Mouse (Mus musculus): Measurements from ENCODE around the gene Stard13. TPM values are rescaled to one million over a fixed set of nuclear protein-coding genes. Genes with fewer than 3 reads are reported as not detected.

The Stard13 gene
- total and polyA plus RNA-seq, 2 experiments = 7.8 to 21.3 TPM

- Histone ChIP-seq H3K9ac (ENCODE audit: low read depth, low read length) (no peak overlapping the region), H3K4me1 (ENCODE audit: control insufficient read depth, insufficient read depth, low read length) (peaks cover 14% of the 10 kb centered on the region), H3K27ac (replicated peaks; ENCODE audit: insufficient read depth, low read depth, low read length) (no peak overlapping the region), H3K27me3 (ENCODE audit: control insufficient read depth, insufficient read depth, low read length) (no peaks in the 10 kb centered on the region), H3K36me3 (ENCODE audit: control insufficient read depth, insufficient read depth, low read length) (no peaks in the 10 kb centered on the region), H3K79me2 (ENCODE audit: control insufficient read depth, insufficient read depth, low read length) (peaks cover 3% of the 10 kb centered on the region; the same call in 1 of the 2 replicates), H3K4me3 (ENCODE audit: insufficient read depth, low read depth, low read length) (no peak overlapping the region)
- TF ChIP-seq POLR2A (IDR thresholded peaks at IDR 0.05; ENCODE audit: extremely low read depth, insufficient read depth, low read length) = no peak
- no peak for TF ChIP-seq CTCF (IDR thresholded peaks at IDR 0.05; ENCODE audit: low read depth, low read length)
- no peak for DNase-seq (ENCODE audit: extremely low read depth, low read depth, low spot score)
- WGBS = 92% methylated on average over 2 of the region's 2 CpGs
Measured at GRCm38 (mm10) chr5:151192266-151192665, 41.4 kb downstream of the Stard13 start.

DNA sequence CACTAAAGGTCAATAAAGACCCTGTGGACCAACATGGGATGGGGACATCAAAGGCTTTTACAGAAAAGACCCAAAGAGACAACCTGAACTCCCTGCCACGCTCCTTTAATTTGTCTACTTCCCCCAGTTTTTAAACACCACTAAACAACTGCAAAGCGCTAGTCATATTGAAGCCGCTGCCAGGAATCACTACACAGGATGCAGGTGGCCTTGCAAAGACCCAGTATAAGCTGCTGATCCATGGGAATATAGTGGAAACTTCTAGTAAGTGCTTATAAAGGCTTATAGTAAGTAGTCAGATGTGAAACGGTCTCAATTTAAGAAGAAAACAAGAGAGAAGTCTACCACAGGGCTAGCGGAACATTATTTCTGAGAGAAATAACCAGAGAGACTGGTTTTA is 42.9 kb downstream of the Stard13 start:
- Histone ChIP-seq H3K4me1 (ENCODE audit: control insufficient read depth, insufficient read depth, low read length) (peaks cover 22% of the 10 kb centered on the region), H3K79me2 (ENCODE audit: control insufficient read depth, insufficient read depth, low read length) (peaks cover 10% of the 10 kb centered on the region; the same call in 1 of the 2 replicates), H3K4me3 (ENCODE audit: insufficient read depth, low read depth, low read length) (no peak overlapping the region), H3K27ac (replicated peaks; ENCODE audit: insufficient read depth, low read depth, low read length) (no peak overlapping the region), H3K27me3 (ENCODE audit: control insufficient read depth, insufficient read depth, low read length) (no peaks in the 10 kb centered on the region), H3K9ac (ENCODE audit: low read depth, low read length) (no peak overlapping the region), H3K36me3 (ENCODE audit: control insufficient read depth, insufficient read depth, low read length) (no peaks in the 10 kb centered on the region)
- no peak for DNase-seq (ENCODE audit: extremely low read depth, low read depth, low spot score)
- TF ChIP-seq POLR2A (IDR thresholded peaks at IDR 0.05; ENCODE audit: extremely low read depth, insufficient read depth, low read length) = no peak
- TF ChIP-seq CTCF (IDR thresholded peaks at IDR 0.05; ENCODE audit: low read depth, low read length) = no peak
- 83% methylated on average over 5 of the region's 5 CpGs for WGBS

- 1% methylated on average over 27 of the region's 27 CpGs for WGBS
- no peaks in the 10 kb centered on the region for H3K36me3 ChIP-seq (ENCODE audit: control insufficient read depth, insufficient read depth, low read length)
- H3K4me1 ChIP-seq (ENCODE audit: control insufficient read depth, insufficient read depth, low read length) = peaks cover 23% of the 10 kb centered on the region
- peaks cover 16% of the 10 kb centered on the region for H3K79me2 ChIP-seq (ENCODE audit: control insufficient read depth, insufficient read depth, low read length)
- DNase-seq (ENCODE audit: extremely low read depth, low read depth, low spot score) = peak; percentile 88
- H3K27me3 ChIP-seq (ENCODE audit: control insufficient read depth, insufficient read depth, low read length) = no peaks in the 10 kb centered on the region
- peak overlapping the region; percentile 70 for H3K4me3 ChIP-seq (ENCODE audit: insufficient read depth, low read depth, low read length)
- peak; percentile 28; the same call in 1 of the 2 replicates for TF ChIP-seq POLR2A (IDR thresholded peaks at IDR 0.05; ENCODE audit: extremely low read depth, insufficient read depth, low read length)
- no peak for TF ChIP-seq CTCF (IDR thresholded peaks at IDR 0.05; ENCODE audit: low read depth, low read length)
- peak overlapping the region; percentile 87 for H3K27ac ChIP-seq (replicated peaks; ENCODE audit: insufficient read depth, low read depth, low read length)
- H3K9ac ChIP-seq (ENCODE audit: low read depth, low read length) = peak overlapping the region; percentile 82
Measured at GRCm38 (mm10) chr5:151189789-151190378, 43.8 kb downstream of the Stard13 start.

- DNase-seq (ENCODE audit: extremely low read depth, low read depth, low spot score) = peak; percentile 85
- WGBS = 4% methylated on average over 3 of the region's 3 CpGs
- no peak for TF ChIP-seq POLR2A (IDR thresholded peaks at IDR 0.05; ENCODE audit: extremely low read depth, insufficient read depth, low read length)
- TF ChIP-seq CTCF (IDR thresholded peaks at IDR 0.05; ENCODE audit: low read depth, low read length) = no peak
- H3K9ac ChIP-seq (ENCODE audit: low read depth, low read length) = peak overlapping the region; percentile 82
- H3K27ac ChIP-seq (replicated peaks; ENCODE audit: insufficient read depth, low read depth, low read length) = peak overlapping the region; percentile 87
- peaks cover 23% of the 10 kb centered on the region for H3K4me1 ChIP-seq (ENCODE audit: control insufficient read depth, insufficient read depth, low read length)
- no peaks in the 10 kb centered on the region for H3K36me3 ChIP-seq (ENCODE audit: control insufficient read depth, insufficient read depth, low read length)
- peak overlapping the region; percentile 70 for H3K4me3 ChIP-seq (ENCODE audit: insufficient read depth, low read depth, low read length)
- peaks cover 18% of the 10 kb centered on the region for H3K79me2 ChIP-seq (ENCODE audit: control insufficient read depth, insufficient read depth, low read length)
- H3K27me3 ChIP-seq (ENCODE audit: control insufficient read depth, insufficient read depth, low read length) = no peaks in the 10 kb centered on the region
Measured at GRCm38 (mm10) chr5:151189321-151189720, 44.3 kb downstream of the Stard13 start.

DNA sequence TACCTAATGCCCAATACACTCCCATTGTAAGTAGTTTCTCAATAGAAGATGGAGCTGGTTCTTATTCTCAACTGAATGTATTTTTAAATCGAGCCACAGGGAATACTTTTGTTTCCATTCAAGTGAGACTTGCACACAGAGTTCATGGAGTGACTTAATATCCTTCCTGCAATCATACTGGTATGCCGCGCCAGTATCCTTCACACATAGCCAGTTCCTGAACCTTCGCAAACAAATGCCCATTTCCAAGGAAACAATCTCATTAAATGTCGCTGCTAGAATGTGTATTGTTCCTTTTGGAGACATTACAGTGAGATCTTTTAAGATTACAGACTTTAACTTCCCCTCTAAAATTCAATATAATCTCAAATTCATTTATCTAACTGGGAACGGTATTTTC is 45.0 kb downstream of the Stard13 start:
- H3K4me1 ChIP-seq (ENCODE audit: control insufficient read depth, insufficient read depth, low read length) = peaks cover 26% of the 10 kb centered on the region
- 14% methylated on average over 6 of the region's 6 CpGs for WGBS
- H3K9ac ChIP-seq (ENCODE audit: low read depth, low read length) = peak overlapping the region; percentile 38; the same call in 1 of the 2 replicates
- H3K4me3 ChIP-seq (ENCODE audit: insufficient read depth, low read depth, low read length) = peak overlapping the region; percentile 70
- H3K79me2 ChIP-seq (ENCODE audit: control insufficient read depth, insufficient read depth, low read length) = peaks cover 23% of the 10 kb centered on the region
- H3K36me3 ChIP-seq (ENCODE audit: control insufficient read depth, insufficient read depth, low read length) = no peaks in the 10 kb centered on the region
- DNase-seq (ENCODE audit: extremely low read depth, low read depth, low spot score) = peak; percentile 61
- no peak for TF ChIP-seq CTCF (IDR thresholded peaks at IDR 0.05; ENCODE audit: low read depth, low read length)
- TF ChIP-seq POLR2A (IDR thresholded peaks at IDR 0.05; ENCODE audit: extremely low read depth, insufficient read depth, low read length) = no peak
- H3K27ac ChIP-seq (replicated peaks; ENCODE audit: insufficient read depth, low read depth, low read length) = 0 out of 2 replicates have a peak overlapping the region, but pooled peaks have one; percentile 24
- no peaks in the 10 kb centered on the region for H3K27me3 ChIP-seq (ENCODE audit: control insufficient read depth, insufficient read depth, low read length)

DNA sequence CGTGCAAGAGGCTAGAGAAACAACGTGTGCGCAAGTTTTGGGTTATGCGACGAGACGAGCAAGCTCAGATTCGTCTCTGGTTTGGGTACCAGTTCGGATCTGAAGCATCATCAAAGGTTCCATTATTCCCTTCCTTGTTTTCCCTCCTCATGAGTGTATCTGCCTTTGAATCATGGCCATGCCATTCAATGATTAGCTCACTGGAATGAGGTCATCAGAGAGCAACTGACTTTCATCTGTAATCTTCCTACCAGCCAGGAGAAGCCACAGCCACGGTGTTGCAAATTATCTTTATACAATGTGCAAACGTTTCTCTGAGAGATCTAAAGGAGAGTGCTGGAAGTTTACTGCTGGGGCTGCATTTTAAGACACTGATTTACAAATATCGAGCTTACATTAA is 46.3 kb downstream of the Stard13 start:
- Histone ChIP-seq H3K27ac (replicated peaks; ENCODE audit: insufficient read depth, low read depth, low read length) (no peak overlapping the region), H3K79me2 (ENCODE audit: control insufficient read depth, insufficient read depth, low read length) (peaks cover 27% of the 10 kb centered on the region), H3K27me3 (ENCODE audit: control insufficient read depth, insufficient read depth, low read length) (no peaks in the 10 kb centered on the region), H3K4me1 (ENCODE audit: control insufficient read depth, insufficient read depth, low read length) (peaks cover 27% of the 10 kb centered on the region), H3K4me3 (ENCODE audit: insufficient read depth, low read depth, low read length) (peak overlapping the region; percentile 28; the same call in 1 of the 2 replicates), H3K36me3 (ENCODE audit: control insufficient read depth, insufficient read depth, low read length) (no peaks in the 10 kb centered on the region), H3K9ac (ENCODE audit: low read depth, low read length) (no peak overlapping the region)
- 60% methylated on average over 11 of the region's 11 CpGs for WGBS
- DNase-seq (ENCODE audit: extremely low read depth, low read depth, low spot score) = peak; percentile 87
- no peak for TF ChIP-seq CTCF (IDR thresholded peaks at IDR 0.05; ENCODE audit: low read depth, low read length)
